In genomic region chr8:126808496-126808895, GRCm38 (mm10) we compare ENCODE assay signal across 22 mouse cellular contexts.
A peak's percentile ranks its signal among the peaks of the same experiment; 100 is the strongest.
DNase-seq lines count a peak whose midpoint lies in the region; ATAC-seq and TF ChIP-seq lines count a peak whose summit lies in the region.
"Had no signal": no experiment of that assay in that cellular context is flagged by ENCODE, and none has a peak within 500 bp of the region (broad histone marks: within the 10 kb centered on the region; RNA-seq: fewer than 3 reads in every experiment).

No protein-coding gene starts in this region.

- WGBS in liver, embryonic 15.5 days (ENCODE audit: insufficient replicate concordance): 63% methylated on average over 4 of the region's 4 CpGs
- 82% methylated on average over 4 of the region's 4 CpGs for WGBS in liver, embryonic 11.5 days
- WGBS in midbrain, embryonic 11.5 days: 93% methylated on average over 4 of the region's 4 CpGs

- intact Hi-C loops in heart, postnatal 10 days (cut with DNase I): no loop called here

- no peak overlapping the region for H3K4me3 ChIP-seq in liver, embryonic 15.5 days (replicated peaks)
- H3K4me3 ChIP-seq in liver, embryonic 11.5 days (ENCODE audit: low read depth, low read length): no peak overlapping the region
- no peak overlapping the region for H3K4me3 ChIP-seq in embryonic fibroblast, embryonic 13.5 days (ENCODE audit: insufficient read depth, low read length)
- H3K4me3 ChIP-seq in midbrain, embryonic 11.5 days (ENCODE audit: low read depth, low read length): no peak overlapping the region
- H3K4me3 ChIP-seq: hindbrain, embryonic 10.5 days; hindbrain, embryonic 13.5 days; intestine, embryonic 15.5 days had no signal

- no peak overlapping the region for H3K9ac ChIP-seq in liver, embryonic 15.5 days
- no peak overlapping the region for H3K9ac ChIP-seq in liver, embryonic 11.5 days (ENCODE audit: low read depth, low read length)
- H3K9ac ChIP-seq in midbrain, embryonic 11.5 days (ENCODE audit: low read length): no peak overlapping the region
- H3K9ac ChIP-seq: forebrain, postnatal 0 days; hindbrain, embryonic 13.5 days; intestine, embryonic 15.5 days had no signal

- ATAC-seq in liver, embryonic 15.5 days (ENCODE audit: insufficient read depth): peak; percentile 36; the same call in 1 of the 2 replicates
- no peak for ATAC-seq in liver, embryonic 11.5 days (replicated peaks; ENCODE audit: low FRiP score)
- ATAC-seq in midbrain, embryonic 11.5 days (ENCODE audit: low FRiP score): no peak
- ATAC-seq: CD4-positive, CD25-positive, alpha-beta regulatory T cell, adult 4 months; forebrain, embryonic 14.5 days; forebrain, postnatal 0 days; hindbrain, embryonic 16.5 days; intestine, embryonic 15.5 days had no signal

- no peak for TF ChIP-seq CTCF in embryonic fibroblast, embryonic 13.5 days (IDR thresholded peaks at IDR 0.05; ENCODE audit: borderline replicate concordance, insufficient read depth, low read length)

- H3K4me1 ChIP-seq in liver, embryonic 15.5 days (replicated peaks): peaks cover 40% of the 10 kb centered on the region
- H3K4me1 ChIP-seq in liver, embryonic 11.5 days (replicated peaks; ENCODE audit: control insufficient read depth, insufficient read depth, low read length): peaks cover 20% of the 10 kb centered on the region
- H3K4me1 ChIP-seq in embryonic fibroblast, embryonic 13.5 days (ENCODE audit: control insufficient read depth, insufficient read depth, low read length): no peaks in the 10 kb centered on the region
- H3K4me1 ChIP-seq in midbrain, embryonic 11.5 days (ENCODE audit: control insufficient read depth, insufficient read depth, low read length): peaks cover 3% of the 10 kb centered on the region; the same call in 1 of the 2 replicates

- no peaks in the 10 kb centered on the region for H3K36me3 ChIP-seq in liver, embryonic 15.5 days (replicated peaks)
- H3K36me3 ChIP-seq in liver, embryonic 11.5 days (ENCODE audit: control insufficient read depth, insufficient read depth, low read length): no peaks in the 10 kb centered on the region
- H3K36me3 ChIP-seq in midbrain, embryonic 11.5 days (ENCODE audit: control insufficient read depth, insufficient read depth, low read length): no peaks in the 10 kb centered on the region
- H3K36me3 ChIP-seq: hindbrain, embryonic 13.5 days; intestine, embryonic 15.5 days had no signal

- no peaks in the 10 kb centered on the region; the same call in 1 of the 2 replicates for H3K27me3 ChIP-seq in liver, embryonic 15.5 days
- H3K27me3 ChIP-seq in liver, embryonic 11.5 days (replicated peaks; ENCODE audit: control insufficient read depth, insufficient read depth, low read length): no peaks in the 10 kb centered on the region
- no peaks in the 10 kb centered on the region for H3K27me3 ChIP-seq in midbrain, embryonic 11.5 days (ENCODE audit: control insufficient read depth, insufficient read depth, low read length)
- H3K27me3 ChIP-seq: intestine, embryonic 15.5 days had no signal

- no peak for TF ChIP-seq POLR2A in embryonic fibroblast, embryonic 13.5 days (IDR thresholded peaks at IDR 0.05; ENCODE audit: low read depth, low read length)

- H3K9me3 ChIP-seq in liver, embryonic 15.5 days (replicated peaks): no peaks in the 10 kb centered on the region
- H3K9me3 ChIP-seq in liver, embryonic 11.5 days (ENCODE audit: control insufficient read depth, low read length): peaks cover 4% of the 10 kb centered on the region
- H3K9me3 ChIP-seq in midbrain, embryonic 11.5 days (ENCODE audit: control insufficient read depth, low read length): no peaks in the 10 kb centered on the region; the same call in 1 of the 2 replicates
- H3K9me3 ChIP-seq: intestine, embryonic 15.5 days had no signal

- H3K27ac ChIP-seq in liver, embryonic 15.5 days (replicated peaks): peak overlapping the region; percentile 74
- no peak overlapping the region; the same call in 1 of the 2 replicates for H3K27ac ChIP-seq in liver, embryonic 11.5 days (ENCODE audit: low read depth, low read length)
- H3K27ac ChIP-seq in embryonic fibroblast, embryonic 13.5 days (ENCODE audit: insufficient read depth, low read length): peak overlapping the region; percentile 41; the same call in 1 of the 2 replicates
- no peak overlapping the region for H3K27ac ChIP-seq in midbrain, embryonic 11.5 days (ENCODE audit: low read depth, low read length)
- H3K27ac ChIP-seq: hindbrain, embryonic 10.5 days; hindbrain, embryonic 13.5 days; intestine, embryonic 15.5 days had no signal

- no peak overlapping the region for H3K4me2 ChIP-seq in liver, embryonic 15.5 days
- no peak overlapping the region for H3K4me2 ChIP-seq in liver, embryonic 11.5 days
- H3K4me2 ChIP-seq in midbrain, embryonic 11.5 days: no peak overlapping the region
- H3K4me2 ChIP-seq: heart, embryonic 11.5 days; hindbrain, embryonic 13.5 days; intestine, embryonic 15.5 days had no signal

- peak; percentile 88 for DNase-seq in heart, adult 11 months
- no peak for DNase-seq in heart, postnatal 10 days
- no peak for DNase-seq in liver, embryonic 11.5 days (ENCODE audit: low spot score)
- no peak for DNase-seq in midbrain, embryonic 11.5 days (ENCODE audit: low spot score, missing footprints)
- no peak for DNase-seq in kidney, postnatal 36 days
- DNase-seq: adrenal gland, adult 8-10 months; cerebellum, adult 11-12 months; cerebellum, adult 8-10 months; cerebellum, postnatal 10 days; cerebellum, postnatal 36 days; forebrain, postnatal 0 days; gastrocnemius, postnatal 36 days; heart, postnatal 36 days had no signal

Comparison
In these comparisons a context has a peak if more than half of its experiments do, and no peak if none do; other contexts are left out.
1. H3K27ac ChIP-seq: peak in liver, embryonic 15.5 days (single experiment) and embryonic fibroblast, embryonic 13.5 days (single experiment); none in liver, embryonic 11.5 days (single experiment) and midbrain, embryonic 11.5 days (single experiment).